10 mouse cellular contexts compared by ENCODE assay signal in the genomic region with DNA sequence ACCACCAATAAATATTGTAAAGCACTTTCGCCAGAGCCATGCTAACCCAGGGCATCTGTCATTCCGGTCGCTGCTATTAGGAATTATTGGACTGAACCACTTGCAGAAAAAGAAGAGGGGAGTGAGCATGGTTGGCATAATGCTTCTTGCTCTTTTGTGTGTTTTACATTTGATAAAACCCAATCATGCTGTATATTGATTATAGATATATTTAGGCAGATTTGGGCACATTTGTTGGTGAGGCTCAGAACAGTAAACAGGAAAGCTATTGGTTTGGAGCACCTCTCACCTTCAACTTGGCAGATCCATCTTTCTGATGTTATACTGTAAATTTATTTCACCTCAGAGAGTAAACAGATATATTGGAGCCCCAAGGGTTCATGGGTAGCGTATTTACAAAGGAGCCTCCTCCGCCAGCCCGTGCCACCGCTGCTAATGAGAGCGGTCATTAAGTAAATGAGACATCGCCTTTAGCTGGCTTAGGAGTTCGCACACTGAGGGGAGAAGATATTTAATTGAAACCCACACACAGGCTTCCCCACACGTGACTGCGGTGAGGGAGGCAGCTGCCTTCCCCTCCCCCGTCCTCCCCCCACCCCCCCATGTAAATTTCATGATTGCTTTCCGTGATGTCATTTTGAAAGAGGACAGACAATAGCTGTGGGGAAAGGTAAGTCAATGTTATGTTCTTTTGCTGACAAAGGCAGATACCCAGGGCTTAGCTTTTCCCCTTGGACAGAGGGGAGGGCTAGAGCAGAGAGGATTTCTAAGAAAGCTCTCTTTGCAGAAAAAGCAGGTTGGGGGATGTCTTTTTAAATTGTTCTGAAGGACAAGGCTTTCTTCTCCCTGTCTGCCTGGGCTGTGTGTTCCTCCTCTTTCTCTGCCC. TPM values are rescaled to one million over a fixed set of nuclear protein-coding genes. Genes with fewer than 3 reads are reported as not detected.
DNase-seq lines count a peak whose midpoint lies in the region; ATAC-seq lines count a peak whose summit lies in the region.
"Had no signal": no experiment of that assay in that cellular context is flagged by ENCODE, and none has a peak within 500 bp of the region (broad histone marks: within the 10 kb centered on the region; RNA-seq: fewer than 3 reads in every experiment).

No protein-coding gene starts in this region.

- H3K27ac ChIP-seq in limb, embryonic 12.5 days, result no peak overlapping the region
- no peak overlapping the region for H3K27ac ChIP-seq in limb, embryonic 10.5 days
- H3K27ac ChIP-seq in forebrain, embryonic 10.5 days, result peak overlapping the region; percentile 78

- no peaks in the 10 kb centered on the region for H3K9me3 ChIP-seq in limb, embryonic 12.5 days
- H3K9me3 ChIP-seq in limb, embryonic 10.5 days (replicated peaks), result no peaks in the 10 kb centered on the region
- H3K9me3 ChIP-seq in forebrain, embryonic 10.5 days, result no peaks in the 10 kb centered on the region

- no peaks in the 10 kb centered on the region for H3K36me3 ChIP-seq in limb, embryonic 12.5 days
- H3K36me3 ChIP-seq in limb, embryonic 10.5 days, result no peaks in the 10 kb centered on the region
- no peaks in the 10 kb centered on the region for H3K36me3 ChIP-seq in forebrain, embryonic 10.5 days (replicated peaks)

- H3K9ac ChIP-seq in limb, embryonic 12.5 days (replicated peaks), result no peak overlapping the region
- H3K9ac ChIP-seq: lung, embryonic 14.5 days had no signal

- WGBS in limb, embryonic 12.5 days, result 49% methylated on average over 14 of the region's 14 CpGs
- 63% methylated on average over 14 of the region's 14 CpGs for WGBS in limb, embryonic 10.5 days
- 38% methylated on average over 14 of the region's 14 CpGs for WGBS in forebrain, embryonic 10.5 days

- no peak overlapping the region for H3K4me3 ChIP-seq in limb, embryonic 12.5 days (replicated peaks)
- H3K4me3 ChIP-seq in limb, embryonic 10.5 days, result no peak overlapping the region
- H3K4me3 ChIP-seq in forebrain, embryonic 10.5 days, result peak overlapping the region; percentile 22

- no peak for DNase-seq in limb, embryonic 10.5 days (ENCODE audit: low spot score)
- DNase-seq in forebrain, embryonic 10.5 days (ENCODE audit: extremely low spot score, low spot score), result peak; percentile 19
- DNase-seq in layer of hippocampus, postnatal 36 days, result peak; percentile 49 to 53
- peak; percentile 91 for DNase-seq in retina, postnatal 1 day
- no peak for DNase-seq in ovary, adult 18-20 months (ENCODE audit: low spot score)
- DNase-seq in kidney, adult 18-20 months, result no peak
- no peak for DNase-seq in ovary, postnatal 36 days (ENCODE audit: low spot score)
- DNase-seq: lung, embryonic 14.5 days had no signal

- no peaks in the 10 kb centered on the region; the same call in 1 of the 2 replicates for H3K4me1 ChIP-seq in limb, embryonic 12.5 days (replicated peaks)
- H3K4me1 ChIP-seq in limb, embryonic 10.5 days, result peaks cover 10% of the 10 kb centered on the region; the same call in 1 of the 2 replicates
- peaks cover 58% of the 10 kb centered on the region for H3K4me1 ChIP-seq in forebrain, embryonic 10.5 days

- peaks cover 18% of the 10 kb centered on the region; the same call in 1 of the 2 replicates for H3K27me3 ChIP-seq in limb, embryonic 12.5 days
- H3K27me3 ChIP-seq in limb, embryonic 10.5 days (ENCODE audit: low read depth, poor library complexity, severe bottlenecking), result peaks cover 12% of the 10 kb centered on the region; the same call in 1 of the 2 replicates
- peaks cover 22% of the 10 kb centered on the region for H3K27me3 ChIP-seq in forebrain, embryonic 10.5 days (ENCODE audit: poor library complexity, severe bottlenecking)

- H3K4me2 ChIP-seq in limb, embryonic 12.5 days, result peak overlapping the region; percentile 9; the same call in 1 of the 2 replicates
- H3K4me2 ChIP-seq: lung, embryonic 14.5 days had no signal

- ATAC-seq in limb, embryonic 12.5 days (ENCODE audit: insufficient number of reproducible peaks, insufficient read depth, low FRiP score, low TSS enrichment, low read depth), result no peak

RNA-seq across cellular contexts. Expression of a gene that starts 3.8 kb away (rescaled TPM):
- polyA plus RNA-seq in limb, embryonic 12.5 days (2016; fragmentation: Nextera tagmentation; extraction: Ambion mirVana), result 0.15 and 0.53 TPM in 2 replicates
- 0.18 TPM in 1 of 2 replicates, not detected in the other for polyA plus RNA-seq in limb, embryonic 10.5 days (2016; fragmentation: Nextera tagmentation; extraction: Ambion mirVana)
- polyA plus RNA-seq in forebrain, embryonic 10.5 days (2016; fragmentation: Nextera tagmentation; extraction: Ambion mirVana), result 9.5 and 11.5 TPM in 2 replicates
- total RNA-seq in layer of hippocampus, postnatal 36 days (2021), result 10 to 100 TPM; 26.3 to 27.8 TPM
- polyA plus RNA-seq: heart, postnatal 0 days had no signal

RNA-seq across cellular contexts. Expression of a gene that starts 52.1 kb away (rescaled TPM):
- polyA plus RNA-seq in limb, embryonic 12.5 days (2016; fragmentation: Nextera tagmentation; extraction: Ambion mirVana), result 0.90 and 1.2 TPM in 2 replicates
- 0.33 and 0.65 TPM in 2 replicates for polyA plus RNA-seq in limb, embryonic 10.5 days (2016; fragmentation: Nextera tagmentation; extraction: Ambion mirVana)
- 4.5 and 5.2 TPM in 2 replicates for polyA plus RNA-seq in forebrain, embryonic 10.5 days (2016; fragmentation: Nextera tagmentation; extraction: Ambion mirVana)
- 10 to 100 TPM; 47.7 to 56.7 TPM for total RNA-seq in layer of hippocampus, postnatal 36 days (2021)

Comparison
In these comparisons a context has a peak if more than half of its experiments do, and no peak if none do; other contexts are left out.
1. DNase-seq: peak in forebrain, embryonic 10.5 days (single experiment), layer of hippocampus, postnatal 36 days (2 of 2) and retina, postnatal 1 day (single experiment); none in limb, embryonic 10.5 days (single experiment), ovary, adult 18-20 months (single experiment), kidney, adult 18-20 months (single experiment) and ovary, postnatal 36 days (single experiment).